Mouse (Mus musculus) C2C12 (cell line): ENCODE data around the gene Zfp52. TPM values are rescaled to one million over a fixed set of nuclear protein-coding genes. Genes with fewer than 3 reads are reported as not detected.
A peak's percentile ranks its signal among the peaks of the same experiment; 100 is the strongest.

Experiments
- H3K27me3 ChIP-seq: one replicate; pipeline ENCODE4 v1.6.1; 2011; ENCODE audit not compliant: control insufficient read depth, insufficient read depth, insufficient read length
- H3K36me3 ChIP-seq: one replicate; pipeline ENCODE4 v1.6.1; 2011; ENCODE audit not compliant: control insufficient read depth, insufficient read depth
- H3K4me3 ChIP-seq: one replicate; pipeline ENCODE4 v1.5.1; 2011; ENCODE audit warnings: mild to moderate bottlenecking, control low read depth; ENCODE audit not compliant: poor library complexity, insufficient read depth, severe bottlenecking
- H3K79me2 ChIP-seq: one replicate; pipeline ENCODE4 v1.6.1; 2011; ENCODE audit not compliant: control insufficient read depth, insufficient read depth
- H3K79me3 ChIP-seq: one replicate; pipeline ENCODE4 v1.6.1; 2011; ENCODE audit warnings: low read depth, control low read depth
- H3ac ChIP-seq: one replicate; pipeline ENCODE3; 2011; ENCODE audit warnings: low read depth; ENCODE audit not compliant: control insufficient read depth, insufficient read length
- CEBPB ChIP-seq: IDR thresholded peaks from one replicate; pipeline ENCODE4 v1.6.1; 2011; ENCODE audit warnings: low read depth, mild to moderate bottlenecking, control low read depth, moderate library complexity
- CTCF ChIP-seq: IDR thresholded peaks from one replicate; pipeline ENCODE4 v1.5.1; 2011; ENCODE audit not compliant: control insufficient read depth, insufficient read depth, insufficient read length
- FOSL1 ChIP-seq: IDR thresholded peaks from one replicate; pipeline ENCODE4 v1.8.0; 2011; ENCODE audit warnings: mild to moderate bottlenecking, low read length; ENCODE audit not compliant: poor library complexity, insufficient read depth, severe bottlenecking
- MAX ChIP-seq: IDR thresholded peaks from one replicate; pipeline ENCODE4 v1.6.1; 2011; ENCODE audit warnings: mild to moderate bottlenecking, control low read depth
- MYOD1 ChIP-seq: IDR thresholded peaks from one replicate; pipeline ENCODE4 v1.6.1; 2011; ENCODE audit warnings: low read depth; ENCODE audit not compliant: control insufficient read depth, insufficient read length
- MYOG ChIP-seq: IDR thresholded peaks from one replicate; pipeline ENCODE4 v1.6.1; 2011; ENCODE audit not compliant: control insufficient read depth, insufficient read length; ENCODE audit errors: extremely low read depth
- USF1 ChIP-seq: IDR thresholded peaks from one replicate; pipeline ENCODE4 v1.6.1; 2011; ENCODE audit warnings: low read depth, mild to moderate bottlenecking, control low read depth, moderate library complexity
- polyA plus RNA-seq: library from polyadenylated mRNA; unstranded; fragments of >200 nt; fragmentation: generic; extraction: Trizol; gene quantifications from one replicate; pipeline ENCODE4 v1.2.1, GENCODE M21; 2012; ENCODE audit warnings: missing spikeins

The Zfp52 gene
- polyA plus RNA-seq, 1 experiment: 2.8 TPM

- TF ChIP-seq CEBPB (no peak), CTCF (no peak), USF1 (no peak), FOSL1 (no peak), MAX (no peak), MYOG (no peak), MYOD1 (no peak)
- Histone ChIP-seq H3K4me3 (no peak overlapping the region), H3K79me2 (no peaks in the 10 kb centered on the region), H3K27me3 (no peaks in the 10 kb centered on the region), H3K79me3 (no peaks in the 10 kb centered on the region), H3ac (no peak overlapping the region), H3K36me3 (no peaks in the 10 kb centered on the region)
These were observed 9.1 kb upstream of the Zfp52 start for GRCm38 (mm10) chr17:21526270-21526669.

- H3K4me3 ChIP-seq: no peak overlapping the region
- no peak overlapping the region for H3ac ChIP-seq
- no peaks in the 10 kb centered on the region for H3K79me3 ChIP-seq
- no peaks in the 10 kb centered on the region for H3K27me3 ChIP-seq
- peaks cover 2% of the 10 kb centered on the region for H3K79me2 ChIP-seq
- no peaks in the 10 kb centered on the region for H3K36me3 ChIP-seq
- TF ChIP-seq CEBPB (no peak), MYOG (no peak), CTCF (no peak), MYOD1 (no peak), FOSL1 (no peak), USF1 (no peak), MAX (no peak)
These were observed 4.6 kb upstream of the Zfp52 start for GRCm38 (mm10) chr17:21530645-21531330.

GRCm38 (mm10) chr17:21531621-21532020 is 3.7 kb upstream of the Zfp52 start:
- Histone ChIP-seq H3ac (no peak overlapping the region), H3K4me3 (no peak overlapping the region), H3K79me3 (no peaks in the 10 kb centered on the region), H3K79me2 (peaks cover 10% of the 10 kb centered on the region), H3K27me3 (no peaks in the 10 kb centered on the region), H3K36me3 (no peaks in the 10 kb centered on the region)
- TF ChIP-seq MAX (no peak), CTCF (no peak), MYOG (no peak), FOSL1 (no peak), MYOD1 (no peak), USF1 (no peak), CEBPB (no peak)

GRCm38 (mm10) chr17:21532101-21532951 is 3.0 kb upstream of the Zfp52 start:
- H3K4me3 ChIP-seq: peak overlapping the region; percentile 39
- peaks cover 14% of the 10 kb centered on the region for H3K79me2 ChIP-seq
- TF ChIP-seq MYOG (no peak), USF1 (no peak), FOSL1 (no peak), CEBPB (no peak), MAX (no peak)
- no peaks in the 10 kb centered on the region for H3K27me3 ChIP-seq
- H3ac ChIP-seq: peak overlapping the region; percentile 88
- H3K79me3 ChIP-seq: peaks cover 1% of the 10 kb centered on the region
- no peaks in the 10 kb centered on the region for H3K36me3 ChIP-seq

DNA sequence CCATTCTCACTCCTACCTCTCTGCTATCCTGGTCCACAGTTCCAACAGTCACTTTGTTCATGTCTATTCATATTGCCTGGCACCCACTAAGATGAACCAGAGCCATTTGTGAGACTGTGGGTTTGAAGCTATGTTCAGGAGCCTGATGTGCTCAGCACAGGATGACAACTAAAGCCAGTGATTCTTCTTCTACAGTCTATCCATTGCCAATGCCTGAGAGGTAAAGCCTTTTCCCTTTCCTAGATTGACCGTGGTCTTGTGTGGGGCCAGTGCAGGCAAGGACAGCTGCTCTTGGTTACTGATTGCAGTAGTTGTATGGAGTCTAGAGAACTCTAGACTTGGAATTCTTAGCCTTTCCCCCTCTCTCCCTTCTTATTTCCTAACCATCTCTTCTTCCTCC is 1.4 kb upstream of the Zfp52 start:
- Histone ChIP-seq H3K27me3 (no peaks in the 10 kb centered on the region), H3K79me2 (peaks cover 31% of the 10 kb centered on the region), H3K36me3 (peaks cover 2% of the 10 kb centered on the region), H3K79me3 (peaks cover 12% of the 10 kb centered on the region), H3K4me3 (no peak overlapping the region), H3ac (no peak overlapping the region)
- TF ChIP-seq MYOD1 (no peak), MYOG (no peak), FOSL1 (no peak), CTCF (no peak), CEBPB (no peak), USF1 (no peak), MAX (no peak)
